Mouse (Mus musculus) MEL (cell line): Measurements from ENCODE around the gene Npw. TPM values are rescaled to one million over a fixed set of nuclear protein-coding genes. Genes with fewer than 3 reads are reported as not detected.

Experiments
- polyA plus RNA-seq, 2 experiments: library from polyadenylated mRNA; stranded (reverse) in 1 of 2; unstranded in 1 of 2; fragments of >175 nt in 1 of 2; fragments of >200 nt in 1 of 2; gene quantifications; 2 replicates each; pipeline versions ENCODE4 v1.2.1 to v1.2.4; 2012; ENCODE audit warnings: low replicate concordance in 2 of 2, low read depth in 1 of 2; ENCODE audit not compliant: insufficient read length in 2 of 2, insufficient read depth in 1 of 2, missing spikeins in 1 of 2
- total RNA-seq: library from RNA; depleted of rRNA; stranded (reverse); fragments of 300-350 nt; gene quantifications from 2 replicates; pipeline ENCODE4 v1.2.3, GENCODE M21; 2012; rRNA removed

Npw gene
- total and polyA plus RNA-seq, 3 experiments, result not detected

Other genes starting within 250 kb of the Npw start
Only the 30 nearest of the 34 such genes appear.
- gene Eci1, start 231.8 kb downstream of the Npw start, total RNA-seq, result 54.4 and 65.6 TPM in 2 replicates
- 10 to 100 TPM in 1 of 2 experiments, not detected in 1; 48.6 TPM for gene Eci1, start 231.8 kb downstream of the Npw start, polyA plus RNA-seq
- 0.49 and 0.62 TPM in 2 replicates for gene Dnase1l2, start 215.4 kb downstream of the Npw start, total RNA-seq
- 1 to 10 TPM in 1 of 2 experiments, not detected in 1; 1.8 TPM for gene Dnase1l2, start 215.4 kb downstream of the Npw start, polyA plus RNA-seq
- 24.3 and 26.0 TPM in 2 replicates for gene E4f1, start 188.1 kb downstream of the Npw start, total RNA-seq
- 10 to 100 TPM in 1 of 2 experiments, not detected in 1; 37.1 TPM for gene E4f1, start 188.1 kb downstream of the Npw start, polyA plus RNA-seq
- 16.6 and 19.3 TPM in 2 replicates for gene Pgp, start 188.1 kb downstream of the Npw start, total RNA-seq
- gene Pgp, start 188.1 kb downstream of the Npw start, polyA plus RNA-seq, result 10 to 100 TPM in 1 of 2 experiments, not detected in 1; 55.0 TPM
- 1.1 and 2.0 TPM in 2 replicates for gene Bricd5, start 184.6 kb downstream of the Npw start, total RNA-seq
- under 1 TPM in 1 of 2 experiments, not detected in 1; 0.82 TPM for gene Bricd5, start 184.6 kb downstream of the Npw start, polyA plus RNA-seq
- gene Mlst8, start 179.4 kb downstream of the Npw start, total RNA-seq, result 28.5 and 35.4 TPM in 2 replicates
- gene Mlst8, start 179.4 kb downstream of the Npw start, polyA plus RNA-seq, result 10 to 100 TPM in 1 of 2 experiments, not detected in 1; 57.3 TPM
- 0.04 and 0.07 TPM in 2 replicates for gene Caskin1, start 169.9 kb downstream of the Npw start, total RNA-seq
- under 1 TPM in 1 of 2 experiments, not detected in 1; 0.38 TPM for gene Caskin1, start 169.9 kb downstream of the Npw start, polyA plus RNA-seq
- gene Traf7, start 130.5 kb downstream of the Npw start, total RNA-seq, result 118 and 121 TPM in 2 replicates
- gene Traf7, start 130.5 kb downstream of the Npw start, polyA plus RNA-seq, result 100 to 1,000 TPM in 1 of 2 experiments, not detected in 1; 261 TPM
- 0.89 and 1.0 TPM in 2 replicates for gene Rab26, start 124.2 kb downstream of the Npw start, total RNA-seq
- 1 to 10 TPM in 1 of 2 experiments, not detected in 1; 1.1 TPM for gene Rab26, start 124.2 kb downstream of the Npw start, polyA plus RNA-seq
- 10.3 and 10.6 TPM in 2 replicates for gene Pkd1, start 108.6 kb downstream of the Npw start, total RNA-seq
- gene Pkd1, start 108.6 kb downstream of the Npw start, polyA plus RNA-seq, result 10 to 100 TPM in 1 of 2 experiments, not detected in 1; 10.7 TPM
- gene Tsc2, start 25.8 kb downstream of the Npw start, total RNA-seq, result 44.0 and 48.8 TPM in 2 replicates
- gene Tsc2, start 25.8 kb downstream of the Npw start, polyA plus RNA-seq, result 10 to 100 TPM in 1 of 2 experiments, not detected in 1; 99.2 TPM
- 26.1 and 31.4 TPM in 2 replicates for gene Nthl1, start 25.8 kb downstream of the Npw start, total RNA-seq
- gene Nthl1, start 25.8 kb downstream of the Npw start, polyA plus RNA-seq, result 100 to 1,000 TPM in 1 of 2 experiments, 10 to 100 TPM in 1; 32.0 to 262 TPM
- gene Slc9a3r2, start 8.1 kb downstream of the Npw start, total RNA-seq, result 0.75 and 0.96 TPM in 2 replicates
- 1 to 10 TPM in 1 of 2 experiments, not detected in 1; 3.5 TPM for gene Slc9a3r2, start 8.1 kb downstream of the Npw start, polyA plus RNA-seq
- 21.9 and 22.2 TPM in 2 replicates for gene Zfp598, start 11.2 kb upstream of the Npw start, total RNA-seq
- 10 to 100 TPM; 59.0 to 80.4 TPM for gene Zfp598, start 11.2 kb upstream of the Npw start, polyA plus RNA-seq
- gene Syngr3, start 31.5 kb upstream of the Npw start, total RNA-seq, result 0.15 TPM in 1 of 2 replicates, not detected in the other
- under 1 TPM in 1 of 2 experiments, not detected in 1; 0.68 TPM for gene Syngr3, start 31.5 kb upstream of the Npw start, polyA plus RNA-seq
- 78.6 and 86.8 TPM in 2 replicates for gene Gfer, start 37.7 kb upstream of the Npw start, total RNA-seq
- 10 to 100 TPM in 1 of 2 experiments, not detected in 1; 83.0 TPM for gene Gfer, start 37.7 kb upstream of the Npw start, polyA plus RNA-seq
- gene Noxo1, start 37.8 kb upstream of the Npw start, total RNA-seq, result 0.39 and 0.62 TPM in 2 replicates
- gene Noxo1, start 37.8 kb upstream of the Npw start, polyA plus RNA-seq, result 1 to 10 TPM in 1 of 2 experiments, not detected in 1; 2.4 TPM
- gene Tbl3, start 49.2 kb upstream of the Npw start, total RNA-seq, result 102 and 103 TPM in 2 replicates
- 100 to 1,000 TPM in 1 of 2 experiments, not detected in 1; 111 TPM for gene Tbl3, start 49.2 kb upstream of the Npw start, polyA plus RNA-seq
- gene Rnf151, start 59.6 kb upstream of the Npw start, total RNA-seq, result 0.23 and 0.26 TPM in 2 replicates
- under 1 TPM in 1 of 2 experiments, not detected in 1; 0.40 TPM for gene Rnf151, start 59.6 kb upstream of the Npw start, polyA plus RNA-seq
- 3,755 and 4,516 TPM in 2 replicates for gene Rps2, start 59.7 kb upstream of the Npw start, total RNA-seq
- gene Rps2, start 59.7 kb upstream of the Npw start, polyA plus RNA-seq, result 1,000 to 10,000 TPM in 1 of 2 experiments, not detected in 1; 1,852 TPM
- gene Ndufb10, start 66.0 kb upstream of the Npw start, total RNA-seq, result 258 and 292 TPM in 2 replicates
- gene Ndufb10, start 66.0 kb upstream of the Npw start, polyA plus RNA-seq, result 100 to 1,000 TPM in 1 of 2 experiments, not detected in 1; 230 TPM
- 0.12 and 0.13 TPM in 2 replicates for gene Rpl3l, start 69.4 kb upstream of the Npw start, total RNA-seq
- under 1 TPM in 1 of 2 experiments, not detected in 1; 0.24 TPM for gene Rpl3l, start 69.4 kb upstream of the Npw start, polyA plus RNA-seq
- 27.0 and 31.9 TPM in 2 replicates for gene Msrb1, start 78.2 kb upstream of the Npw start, total RNA-seq
- gene Msrb1, start 78.2 kb upstream of the Npw start, polyA plus RNA-seq, result 10 to 100 TPM in 1 of 2 experiments, not detected in 1; 58.6 TPM
- gene Hs3st6, start 94.5 kb upstream of the Npw start, total RNA-seq, result not detected in 2 replicates
- gene Hs3st6, start 94.5 kb upstream of the Npw start, polyA plus RNA-seq, result not detected
- gene Meiob, start 145.8 kb upstream of the Npw start, total RNA-seq, result 0.15 TPM in 1 of 2 replicates, not detected in the other
- under 1 TPM in 1 of 2 experiments, not detected in 1; 0.11 TPM for gene Meiob, start 145.8 kb upstream of the Npw start, polyA plus RNA-seq
- 32.3 and 49.6 TPM in 2 replicates for gene Hagh, start 181.7 kb upstream of the Npw start, total RNA-seq
- gene Hagh, start 181.7 kb upstream of the Npw start, polyA plus RNA-seq, result 10 to 100 TPM in 1 of 2 experiments, not detected in 1; 37.5 TPM
- 2.0 and 2.7 TPM in 2 replicates for gene Fahd1, start 191.9 kb upstream of the Npw start, total RNA-seq
- 1 to 10 TPM in 1 of 2 experiments, not detected in 1; 4.7 TPM for gene Fahd1, start 191.9 kb upstream of the Npw start, polyA plus RNA-seq
- not detected in 2 replicates for gene Igfals, start 207.5 kb upstream of the Npw start, total RNA-seq
- under 1 TPM in 1 of 2 experiments, not detected in 1; 0.04 TPM for gene Igfals, start 207.5 kb upstream of the Npw start, polyA plus RNA-seq
- 109 and 141 TPM in 2 replicates for gene Nubp2, start 227.9 kb upstream of the Npw start, total RNA-seq
- 100 to 1,000 TPM in 1 of 2 experiments, not detected in 1; 191 TPM for gene Nubp2, start 227.9 kb upstream of the Npw start, polyA plus RNA-seq
- 27.2 and 34.5 TPM in 2 replicates for gene Spsb3, start 228.2 kb upstream of the Npw start, total RNA-seq
- gene Spsb3, start 228.2 kb upstream of the Npw start, polyA plus RNA-seq, result 10 to 100 TPM in 1 of 2 experiments, not detected in 1; 30.2 TPM